Mouse (Mus musculus) bone marrow macrophage, adult 2 months (primary cell): ENCODE results near the gene Samd4b.

ENCODE experiments used
- CTCF ChIP-seq: IDR thresholded peaks from 2 replicates; pipeline ENCODE4 v1.5.1; 2012; ENCODE audit warnings: low read depth, mild to moderate bottlenecking, low read length, moderate library complexity
- POLR2A ChIP-seq: IDR thresholded peaks from 2 replicates; pipeline ENCODE4 v1.6.1; 2012; ENCODE audit warnings: mild to moderate bottlenecking, low read depth, low read length, borderline replicate concordance

DNA sequence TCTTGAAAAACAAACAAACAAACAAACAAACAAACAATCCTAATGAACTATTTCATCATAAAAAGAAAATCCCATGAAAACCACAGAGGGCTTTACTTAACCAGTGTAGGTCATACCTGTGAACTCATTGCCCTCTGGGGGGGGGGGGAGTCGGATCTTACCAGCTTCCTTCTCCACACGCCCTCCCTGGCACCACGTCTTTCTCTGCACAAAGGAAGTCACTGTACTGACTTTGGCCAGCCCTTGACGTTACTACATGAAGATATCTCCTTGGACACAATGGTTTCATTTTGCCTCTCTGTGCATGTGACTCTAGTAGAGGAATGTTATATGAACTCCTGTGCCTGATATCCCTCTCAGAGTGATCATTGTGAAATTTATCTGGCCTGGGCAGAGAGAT lies 36.2 kb upstream of the Samd4b start:
- no peak for TF ChIP-seq POLR2A
- no peak for TF ChIP-seq CTCF
